Mouse (Mus musculus): ENCODE data around the gene Llgl2. TPM values are rescaled to one million over a fixed set of nuclear protein-coding genes. Genes with fewer than 3 reads are reported as not detected.

The Llgl2 gene
- 8.9 and 12.7 TPM in 2 replicates for total RNA-seq (2014; fragmentation: Nextera tagmentation)
- 4.0 and 8.0 TPM in 2 replicates for total RNA-seq (2017)

- peak; percentile 89 for ATAC-seq (replicated peaks; ENCODE audit: low FRiP score, low TSS enrichment, poor library complexity, severe bottlenecking)
These were observed at the start of gene Llgl2 for GRCm38 (mm10) chr11:115823774-115824740. Gene Llgl2 (plus strand): TSS chr11:115824049.

DNA sequence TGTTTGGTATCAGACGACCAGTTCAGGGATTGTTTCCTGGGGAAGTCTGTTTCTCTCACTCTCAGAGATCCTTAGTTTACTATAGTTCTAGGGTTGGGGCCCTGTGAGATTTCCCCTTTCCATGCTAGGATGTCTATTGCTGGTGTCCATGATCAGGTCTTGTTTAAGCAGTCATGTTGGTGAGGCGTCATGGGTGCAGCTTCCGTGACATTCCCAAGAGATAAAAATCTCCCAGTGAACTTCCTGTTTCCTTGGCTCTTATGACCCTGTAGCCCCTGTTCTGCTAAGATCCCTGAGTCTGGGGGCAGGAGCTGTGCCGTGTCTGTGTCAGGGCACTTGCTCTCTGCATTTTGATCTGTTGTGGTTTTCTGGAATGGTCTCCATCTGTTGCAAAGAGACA lies 49.2 kb upstream of the Llgl2 start:
- ATAC-seq (replicated peaks; ENCODE audit: low FRiP score, low TSS enrichment, poor library complexity, severe bottlenecking) = no peak

DNA sequence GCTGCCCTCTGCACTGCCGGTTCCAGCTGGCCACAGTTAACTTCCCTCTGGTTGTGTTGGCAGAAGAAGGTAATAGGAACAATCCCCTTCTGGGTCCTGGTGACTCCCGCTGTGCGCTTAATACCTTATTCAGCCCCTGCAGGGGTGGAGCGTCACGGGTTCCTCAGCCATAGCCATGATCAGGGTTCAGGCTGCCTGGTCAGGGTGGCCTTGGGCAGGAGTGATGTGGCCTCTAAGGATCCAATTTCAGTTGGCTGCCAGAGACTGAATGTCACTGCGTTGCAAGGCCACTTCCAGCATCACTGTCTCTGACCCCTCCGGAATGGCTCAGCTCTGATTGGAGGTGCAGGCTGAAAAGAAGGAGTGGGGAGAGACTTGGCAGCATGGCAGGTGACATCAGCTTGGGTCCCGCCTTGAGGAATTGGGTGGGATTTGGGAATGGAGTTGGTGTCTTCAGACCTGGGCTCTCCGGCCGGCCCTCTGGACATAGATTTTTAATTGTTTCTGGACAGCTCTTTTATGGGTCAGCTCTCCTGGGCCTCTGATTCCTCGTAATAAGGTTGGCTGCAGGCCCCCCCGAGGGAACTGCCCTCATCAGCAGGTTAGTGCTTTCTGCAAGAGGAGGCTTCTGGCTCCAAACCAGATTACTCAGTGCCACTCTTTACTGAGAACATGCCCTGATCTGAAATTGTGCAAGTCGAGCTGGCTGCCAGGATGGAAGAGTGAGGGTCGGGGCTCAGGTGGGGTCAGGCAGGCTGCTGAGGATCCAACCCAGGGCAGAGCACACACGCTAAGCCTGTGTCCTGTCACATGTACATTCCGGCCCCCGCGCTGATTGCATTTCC lies 47.8 kb upstream of the Llgl2 start:
- no peak for ATAC-seq (replicated peaks; ENCODE audit: low FRiP score, low TSS enrichment, poor library complexity, severe bottlenecking)

GRCm38 (mm10) chr11:115776954-115777353 lies 46.9 kb upstream of the Llgl2 start:
- ATAC-seq (replicated peaks; ENCODE audit: low FRiP score, low TSS enrichment, poor library complexity, severe bottlenecking) = no peak

DNA sequence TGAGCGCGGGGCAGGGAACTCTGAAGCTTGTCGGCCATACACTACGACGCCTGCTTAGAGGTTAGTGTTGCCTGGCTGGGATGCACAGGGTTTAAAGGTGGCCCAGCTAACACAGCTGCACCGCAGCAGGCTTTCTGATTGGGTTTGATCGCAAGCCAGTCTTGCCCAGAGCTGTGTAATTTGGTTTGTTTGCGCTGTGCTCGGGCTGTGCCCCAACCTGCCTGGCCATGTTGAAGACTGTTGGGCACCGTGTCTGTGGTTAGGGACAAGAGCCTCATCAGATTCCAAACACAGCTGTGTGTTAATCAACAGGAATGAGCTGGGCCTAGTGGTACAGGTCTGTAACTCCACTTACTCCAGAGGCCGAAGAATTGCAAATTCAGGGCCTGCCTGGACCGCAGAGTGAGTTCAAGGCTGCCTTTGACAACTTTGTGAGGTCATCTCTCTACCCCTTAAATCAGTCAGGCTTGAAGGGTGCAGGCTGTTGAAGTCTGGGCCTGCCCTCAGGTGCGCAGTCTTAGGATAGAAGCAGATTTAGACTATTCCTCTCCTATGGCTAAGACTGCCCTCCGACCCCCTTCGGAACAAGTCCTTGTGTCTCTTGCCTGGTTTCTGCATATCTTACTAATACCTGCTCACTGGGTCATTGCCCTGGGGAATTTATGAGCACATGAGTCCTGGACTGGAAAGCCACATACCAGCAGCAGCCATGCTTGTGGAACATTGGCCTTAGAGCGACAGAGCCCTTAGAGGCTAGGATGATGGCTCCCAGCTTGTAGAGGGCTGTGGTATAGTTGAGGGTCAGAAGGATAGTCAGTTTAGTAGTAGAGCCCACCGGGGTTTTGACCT lies 46.1 kb upstream of the Llgl2 start:
- ATAC-seq (replicated peaks; ENCODE audit: low FRiP score, low TSS enrichment, poor library complexity, severe bottlenecking) = no peak

DNA sequence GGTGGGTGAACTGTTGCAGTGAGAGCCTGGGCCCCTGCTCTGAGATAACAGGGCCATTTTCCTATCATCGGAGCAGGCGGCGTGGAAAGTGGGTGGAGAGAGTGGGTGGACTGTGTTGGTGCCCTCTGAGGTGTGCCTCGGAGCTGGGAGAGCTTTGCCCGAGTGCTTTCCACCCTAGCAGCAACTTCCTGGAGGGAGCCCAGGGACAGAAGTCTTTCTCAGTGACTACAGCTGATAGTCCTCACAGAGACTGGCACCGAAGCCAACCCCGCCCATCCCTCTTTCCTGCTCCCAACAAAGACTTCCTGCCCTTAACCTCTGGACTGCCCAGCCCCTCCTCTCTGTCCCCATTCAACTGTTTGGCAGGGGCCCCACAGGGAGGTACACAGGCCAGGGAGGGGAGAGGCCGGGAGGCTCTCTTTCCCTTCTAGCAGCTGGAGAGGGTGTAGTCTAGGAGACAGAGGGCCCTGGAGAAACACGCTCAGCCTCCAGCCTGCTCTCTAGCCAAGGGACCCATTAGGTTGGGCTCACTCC lies 44.7 kb upstream of the Llgl2 start:
- ATAC-seq (replicated peaks; ENCODE audit: low FRiP score, low TSS enrichment, poor library complexity, severe bottlenecking) = peak; percentile 83

GRCm38 (mm10) chr11:115780141-115781070 lies 43.4 kb upstream of the Llgl2 start:
- ATAC-seq (replicated peaks; ENCODE audit: low FRiP score, low TSS enrichment, poor library complexity, severe bottlenecking) = no peak

GRCm38 (mm10) chr11:115786473-115786872 lies 37.4 kb upstream of the Llgl2 start:
- ATAC-seq (replicated peaks; ENCODE audit: low FRiP score, low TSS enrichment, poor library complexity, severe bottlenecking) = no peak

- ATAC-seq (replicated peaks; ENCODE audit: low FRiP score, low TSS enrichment, poor library complexity, severe bottlenecking) = no peak
These were observed 34.1 kb upstream of the Llgl2 start for GRCm38 (mm10) chr11:115789787-115790186.

- ATAC-seq (replicated peaks; ENCODE audit: low FRiP score, low TSS enrichment, poor library complexity, severe bottlenecking) = no peak
These were observed 31.9 kb upstream of the Llgl2 start for GRCm38 (mm10) chr11:115791919-115792318.

DNA sequence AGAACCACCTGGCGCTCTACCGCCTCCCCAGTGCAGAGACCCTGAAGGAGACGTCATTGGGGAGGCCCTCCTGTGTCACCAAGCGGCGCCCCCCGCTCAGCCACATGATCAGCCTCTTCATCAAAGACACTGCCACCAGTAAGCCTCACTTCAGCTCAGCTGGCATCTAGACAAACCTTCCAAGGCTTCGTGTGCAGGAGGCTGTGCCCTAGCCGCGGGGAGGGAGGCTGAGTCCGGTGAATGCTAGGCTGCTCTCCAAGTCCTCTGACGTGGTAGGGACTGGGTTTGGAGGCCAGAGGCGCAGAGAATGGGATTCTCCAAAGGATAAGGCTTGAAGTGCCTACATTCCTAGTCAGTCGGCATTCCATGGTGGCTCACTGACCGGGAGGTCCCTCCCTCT lies 31.5 kb upstream of the Llgl2 start:
- no peak for ATAC-seq (replicated peaks; ENCODE audit: low FRiP score, low TSS enrichment, poor library complexity, severe bottlenecking)

DNA sequence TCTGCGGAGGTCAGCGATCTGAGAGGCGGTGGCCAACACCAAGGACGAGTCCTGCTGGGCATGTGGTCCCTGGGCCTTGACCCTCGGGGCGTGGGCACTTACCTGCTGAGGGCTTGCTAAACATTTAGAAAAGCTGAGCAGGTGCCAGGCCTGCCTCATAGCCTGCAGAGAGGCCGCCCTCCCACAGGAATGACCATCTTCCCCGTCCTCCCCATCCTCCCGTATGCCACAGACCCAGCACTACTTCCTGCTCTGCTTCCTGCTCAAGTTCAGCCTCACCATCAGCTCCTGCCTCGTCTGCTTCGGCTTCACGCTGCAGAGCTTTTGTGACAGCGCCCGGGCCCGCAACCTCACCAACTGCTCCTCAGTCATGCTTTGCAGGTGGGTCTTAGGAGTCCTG lies 27.0 kb upstream of the Llgl2 start:
- ATAC-seq (replicated peaks; ENCODE audit: low FRiP score, low TSS enrichment, poor library complexity, severe bottlenecking) = no peak

DNA sequence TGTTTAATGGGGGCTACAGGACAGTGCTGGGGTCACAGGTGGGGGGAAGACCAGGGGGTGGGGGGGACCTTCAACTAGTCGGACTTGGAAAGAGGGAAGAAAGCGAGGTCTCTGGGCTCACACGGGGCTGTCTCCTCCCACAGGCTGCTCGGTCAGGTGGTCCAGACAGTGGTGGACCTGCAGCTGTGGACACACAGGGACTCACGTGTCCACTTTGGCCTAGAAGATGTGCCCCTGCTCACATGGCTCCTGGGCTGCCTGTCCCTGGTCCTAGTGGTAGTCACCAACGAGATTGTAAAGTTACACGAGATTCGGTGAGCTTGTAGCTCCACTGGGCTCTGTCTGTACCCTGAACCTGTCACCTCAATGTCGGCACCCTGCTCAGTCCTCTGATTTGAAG lies 26.2 kb upstream of the Llgl2 start:
- no peak for ATAC-seq (replicated peaks; ENCODE audit: low FRiP score, low TSS enrichment, poor library complexity, severe bottlenecking)

GRCm38 (mm10) chr11:115800981-115801380 lies 22.9 kb upstream of the Llgl2 start:
- no peak for ATAC-seq (replicated peaks; ENCODE audit: low FRiP score, low TSS enrichment, poor library complexity, severe bottlenecking)

DNA sequence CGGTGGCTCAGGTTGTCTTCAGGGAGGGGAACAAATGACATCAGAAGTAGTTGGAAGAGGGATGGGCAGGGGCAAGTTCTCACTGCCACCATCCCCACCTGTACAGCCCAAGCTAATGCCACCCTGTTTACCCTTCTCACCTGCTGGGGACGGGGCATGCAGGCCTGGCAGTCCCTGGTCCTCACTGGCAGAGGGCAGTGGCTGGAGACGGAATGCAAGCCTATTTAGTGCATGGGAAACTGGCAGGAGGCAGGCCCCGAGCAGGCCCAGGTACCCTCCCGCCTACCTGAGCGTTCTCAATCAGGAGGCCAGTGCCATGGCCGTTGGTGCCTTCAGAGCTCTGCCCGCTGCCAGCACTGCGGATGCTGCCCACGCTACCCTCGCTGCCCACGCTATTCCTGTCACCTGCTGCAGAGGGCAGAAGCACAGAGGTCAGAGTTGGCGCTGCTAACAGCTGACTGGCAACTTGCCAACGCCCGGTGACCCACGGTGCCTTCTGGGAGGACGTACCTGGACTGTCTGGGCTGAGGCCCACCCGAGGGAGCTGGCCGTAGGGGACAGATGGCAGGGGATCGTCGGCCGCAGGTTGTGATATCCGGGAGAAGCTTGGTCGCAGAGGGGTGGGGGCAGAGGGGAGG lies 20.7 kb upstream of the Llgl2 start:
- ATAC-seq (replicated peaks; ENCODE audit: low FRiP score, low TSS enrichment, poor library complexity, severe bottlenecking) = no peak

GRCm38 (mm10) chr11:115805005-115805404 lies 18.8 kb upstream of the Llgl2 start:
- peak; percentile 90 for ATAC-seq (replicated peaks; ENCODE audit: low FRiP score, low TSS enrichment, poor library complexity, severe bottlenecking)

- no peak for ATAC-seq (replicated peaks; ENCODE audit: low FRiP score, low TSS enrichment, poor library complexity, severe bottlenecking)
These were observed 17.7 kb upstream of the Llgl2 start for GRCm38 (mm10) chr11:115806154-115806553.

DNA sequence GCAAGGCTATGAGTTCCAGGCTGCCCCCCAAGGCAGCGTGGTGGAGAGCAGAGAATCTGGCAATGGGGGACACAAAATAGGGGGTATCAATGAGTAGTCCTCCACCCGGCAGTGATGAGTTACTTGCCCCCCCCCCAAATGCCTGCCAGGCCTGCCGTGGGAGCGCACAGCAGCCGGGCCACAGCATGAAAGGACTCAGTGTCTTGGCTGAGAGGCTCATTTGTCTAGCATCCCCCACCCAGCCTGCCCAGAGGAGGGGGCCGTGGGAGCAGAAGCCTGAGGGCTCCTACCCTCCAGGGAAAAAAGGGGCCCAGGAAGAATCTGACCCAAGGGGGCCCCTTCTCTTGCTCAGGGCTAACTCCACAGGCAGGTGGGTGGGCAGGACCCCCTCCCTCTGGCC lies 16.5 kb upstream of the Llgl2 start:
- ATAC-seq (replicated peaks; ENCODE audit: low FRiP score, low TSS enrichment, poor library complexity, severe bottlenecking) = no peak
